Mouse (Mus musculus): Measurements from ENCODE around the gene Nkx6-1. TPM values are rescaled to one million over a fixed set of nuclear protein-coding genes. Genes with fewer than 3 reads are reported as not detected.

The Nkx6-1 gene
- polyA plus RNA-seq, 1 experiment from 2014 or later = not detected

DNA sequence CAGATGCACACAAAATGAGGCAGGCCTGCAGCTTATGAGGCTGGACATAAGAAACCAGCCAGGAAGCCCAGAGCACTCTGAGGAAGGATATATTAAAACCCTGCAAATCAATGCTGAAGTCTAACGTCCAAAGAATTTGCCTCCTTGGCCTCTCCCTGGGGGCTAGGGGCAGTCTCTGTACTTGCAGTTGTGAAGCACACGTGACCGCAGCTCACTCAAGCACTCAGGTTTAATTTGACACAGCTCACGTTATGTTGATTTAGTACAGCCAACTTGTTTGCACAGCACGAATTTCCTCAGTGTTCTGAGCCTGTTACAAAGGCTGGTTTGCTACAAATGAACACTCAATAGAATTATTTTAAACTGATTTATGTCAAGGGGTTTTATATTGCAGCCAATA is 18.5 kb upstream of the Nkx6-1 start:
- Histone ChIP-seq H3K9me3 (ENCODE audit: low read length) (no peaks in the 10 kb centered on the region), H3K4me2 (ENCODE audit: low read depth, low read length) (no peak overlapping the region), H3K9ac (replicated peaks) (no peak overlapping the region), H3K27me3 (ENCODE audit: insufficient read depth, low read length) (0 out of 2 replicates have a peak, but pooled peaks cover 3% of the 10 kb centered on the region), H3K27ac (ENCODE audit: low read depth) (no peak overlapping the region), H3K36me3 (replicated peaks; ENCODE audit: insufficient read depth, low read length) (no peaks in the 10 kb centered on the region), H3K4me3 (ENCODE audit: low read depth, low read length) (no peak overlapping the region), H3K4me1 (ENCODE audit: insufficient read depth) (no peaks in the 10 kb centered on the region)
- no peak for TF ChIP-seq CTCF (IDR thresholded peaks at IDR 0.05; ENCODE audit: low read depth)
- no peak for TF ChIP-seq EP300 (IDR thresholded peaks at IDR 0.05; ENCODE audit: low read depth)
- ATAC-seq (no peak), DNase-seq (no peak)
- WGBS (ENCODE audit: insufficient replicate concordance) = 50% methylated on average over 5 of the region's 5 CpGs

DNA sequence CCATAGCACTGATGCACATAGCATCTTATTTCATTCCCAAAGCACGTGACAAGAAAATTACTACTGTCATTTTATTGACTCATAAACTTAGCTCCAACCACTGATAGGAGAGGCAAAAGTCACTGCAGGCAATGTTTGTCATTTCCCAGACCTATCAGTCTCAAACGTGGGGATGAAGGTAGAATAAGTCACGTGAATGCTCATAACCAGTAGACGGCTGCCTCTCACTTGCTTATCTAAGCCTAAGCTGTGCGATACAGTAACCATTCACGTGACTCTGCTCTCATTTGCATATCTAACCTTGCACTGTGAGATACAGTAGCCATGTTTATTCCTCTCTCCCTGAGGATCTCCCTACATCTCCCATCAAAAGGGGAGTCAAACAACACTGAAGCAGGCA is 15.5 kb upstream of the Nkx6-1 start:
- Histone ChIP-seq H3K27ac (ENCODE audit: low read depth) (no peak overlapping the region), H3K4me1 (ENCODE audit: insufficient read depth) (no peaks in the 10 kb centered on the region), H3K4me2 (ENCODE audit: low read depth, low read length) (no peak overlapping the region), H3K9ac (replicated peaks) (no peak overlapping the region), H3K36me3 (replicated peaks; ENCODE audit: insufficient read depth, low read length) (no peaks in the 10 kb centered on the region), H3K9me3 (ENCODE audit: low read length) (no peaks in the 10 kb centered on the region), H3K4me3 (ENCODE audit: low read depth, low read length) (no peak overlapping the region), H3K27me3 (ENCODE audit: insufficient read depth, low read length) (no peaks in the 10 kb centered on the region)
- no peak for TF ChIP-seq CTCF (IDR thresholded peaks at IDR 0.05; ENCODE audit: low read depth)
- TF ChIP-seq EP300 (IDR thresholded peaks at IDR 0.05; ENCODE audit: low read depth) = no peak
- 62% methylated on average over 6 of the region's 6 CpGs for WGBS (ENCODE audit: insufficient replicate concordance)
- DNase-seq = no peak
- no peak for ATAC-seq

DNA sequence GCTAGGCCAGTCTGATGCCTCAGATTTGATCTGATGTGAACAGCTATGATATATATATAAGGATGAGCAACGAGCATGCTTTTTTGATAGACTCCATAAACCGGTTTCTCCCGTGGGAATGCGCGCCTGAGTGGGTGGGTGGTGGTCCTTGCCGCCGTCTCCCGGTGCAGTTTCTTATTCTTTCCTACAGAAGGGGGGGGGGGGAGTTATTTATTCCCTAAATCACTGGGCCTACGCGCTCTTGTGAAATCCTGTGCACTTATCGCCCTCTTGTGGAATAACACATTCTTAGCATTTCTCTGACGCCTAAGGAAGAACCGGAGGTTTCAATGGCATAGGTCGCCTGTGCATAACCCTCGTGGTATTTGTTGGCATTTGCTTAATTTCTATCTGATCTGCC is 4.6 kb upstream of the Nkx6-1 start:
- no peaks in the 10 kb centered on the region for H3K9me3 ChIP-seq (ENCODE audit: low read length)
- DNase-seq = peak; percentile 21
- no peak overlapping the region for H3K4me3 ChIP-seq (ENCODE audit: low read depth, low read length)
- H3K27me3 ChIP-seq (ENCODE audit: insufficient read depth, low read length) = peaks cover 54% of the 10 kb centered on the region
- H3K4me2 ChIP-seq (ENCODE audit: low read depth, low read length) = no peak overlapping the region
- H3K4me1 ChIP-seq (ENCODE audit: insufficient read depth) = peaks cover 12% of the 10 kb centered on the region
- no peaks in the 10 kb centered on the region for H3K36me3 ChIP-seq (replicated peaks; ENCODE audit: insufficient read depth, low read length)
- 3% methylated on average over 15 of the region's 15 CpGs for WGBS (ENCODE audit: insufficient replicate concordance)
- H3K9ac ChIP-seq (replicated peaks) = no peak overlapping the region
- no peak overlapping the region for H3K27ac ChIP-seq (ENCODE audit: low read depth)
- TF ChIP-seq CTCF (IDR thresholded peaks at IDR 0.05; ENCODE audit: low read depth) (peak; percentile 73), EP300 (IDR thresholded peaks at IDR 0.05; ENCODE audit: low read depth) (no peak)
- ATAC-seq = no peak

DNA sequence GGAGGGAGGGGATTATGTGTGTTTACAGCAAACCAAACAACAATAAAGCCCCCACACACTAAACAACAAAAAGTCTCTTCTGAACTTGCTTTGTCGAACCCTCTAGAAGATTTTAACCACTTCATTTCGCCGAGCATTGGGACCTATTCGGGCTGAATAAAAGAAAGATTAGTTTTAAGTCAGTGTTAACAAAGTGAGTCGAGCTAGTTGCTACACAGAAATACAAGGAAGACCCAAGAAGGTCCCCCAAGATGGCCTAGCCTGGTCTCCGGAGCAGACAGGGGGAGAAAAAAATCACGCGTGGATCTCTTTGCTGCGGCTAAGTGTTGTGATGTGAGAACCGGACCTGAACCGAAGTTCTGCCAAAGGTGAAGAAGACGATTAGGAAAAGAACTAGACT is 3.7 kb upstream of the Nkx6-1 start:
- no peaks in the 10 kb centered on the region for H3K9me3 ChIP-seq (ENCODE audit: low read length)
- H3K27ac ChIP-seq (ENCODE audit: low read depth) = no peak overlapping the region
- H3K4me2 ChIP-seq (ENCODE audit: low read depth, low read length) = no peak overlapping the region
- no peak for TF ChIP-seq CTCF (IDR thresholded peaks at IDR 0.05; ENCODE audit: low read depth)
- no peak for TF ChIP-seq EP300 (IDR thresholded peaks at IDR 0.05; ENCODE audit: low read depth)
- peaks cover 15% of the 10 kb centered on the region for H3K4me1 ChIP-seq (ENCODE audit: insufficient read depth)
- H3K4me3 ChIP-seq (ENCODE audit: low read depth, low read length) = no peak overlapping the region
- WGBS (ENCODE audit: insufficient replicate concordance) = 9% methylated on average over 12 of the region's 12 CpGs
- no peaks in the 10 kb centered on the region for H3K36me3 ChIP-seq (replicated peaks; ENCODE audit: insufficient read depth, low read length)
- no peak overlapping the region for H3K9ac ChIP-seq (replicated peaks)
- H3K27me3 ChIP-seq (ENCODE audit: insufficient read depth, low read length) = peaks cover 63% of the 10 kb centered on the region
- no peak for DNase-seq
- no peak for ATAC-seq

DNA sequence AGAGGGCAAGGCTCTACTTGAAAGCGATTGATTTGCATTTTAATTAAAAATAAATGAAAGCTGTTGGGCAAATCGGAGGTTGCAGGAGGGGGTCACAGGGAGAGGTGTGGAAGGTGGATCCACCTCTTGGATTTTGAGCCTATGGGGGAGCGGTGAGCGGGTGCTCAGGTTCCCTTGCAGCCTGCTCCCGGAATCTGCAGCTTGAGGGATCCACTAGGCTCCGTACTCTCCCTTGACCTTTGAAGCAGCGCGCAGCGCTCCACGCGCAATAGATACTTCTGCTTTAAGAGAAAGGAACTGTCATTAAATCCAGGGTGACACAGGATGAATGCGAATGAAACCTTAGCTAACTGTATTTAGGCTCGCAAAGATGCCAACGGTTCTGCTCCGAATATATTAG is 3.2 kb upstream of the Nkx6-1 start:
- Histone ChIP-seq H3K9ac (replicated peaks) (no peak overlapping the region), H3K27me3 (ENCODE audit: insufficient read depth, low read length) (peaks cover 67% of the 10 kb centered on the region), H3K27ac (ENCODE audit: low read depth) (no peak overlapping the region), H3K9me3 (ENCODE audit: low read length) (no peaks in the 10 kb centered on the region), H3K4me3 (ENCODE audit: low read depth, low read length) (no peak overlapping the region), H3K4me1 (ENCODE audit: insufficient read depth) (peaks cover 15% of the 10 kb centered on the region), H3K36me3 (replicated peaks; ENCODE audit: insufficient read depth, low read length) (no peaks in the 10 kb centered on the region), H3K4me2 (ENCODE audit: low read depth, low read length) (no peak overlapping the region)
- DNase-seq (no peak), ATAC-seq (no peak)
- no peak for TF ChIP-seq CTCF (IDR thresholded peaks at IDR 0.05; ENCODE audit: low read depth)
- TF ChIP-seq EP300 (IDR thresholded peaks at IDR 0.05; ENCODE audit: low read depth) = no peak
- 2% methylated on average over 15 of the region's 15 CpGs for WGBS (ENCODE audit: insufficient replicate concordance)

DNA sequence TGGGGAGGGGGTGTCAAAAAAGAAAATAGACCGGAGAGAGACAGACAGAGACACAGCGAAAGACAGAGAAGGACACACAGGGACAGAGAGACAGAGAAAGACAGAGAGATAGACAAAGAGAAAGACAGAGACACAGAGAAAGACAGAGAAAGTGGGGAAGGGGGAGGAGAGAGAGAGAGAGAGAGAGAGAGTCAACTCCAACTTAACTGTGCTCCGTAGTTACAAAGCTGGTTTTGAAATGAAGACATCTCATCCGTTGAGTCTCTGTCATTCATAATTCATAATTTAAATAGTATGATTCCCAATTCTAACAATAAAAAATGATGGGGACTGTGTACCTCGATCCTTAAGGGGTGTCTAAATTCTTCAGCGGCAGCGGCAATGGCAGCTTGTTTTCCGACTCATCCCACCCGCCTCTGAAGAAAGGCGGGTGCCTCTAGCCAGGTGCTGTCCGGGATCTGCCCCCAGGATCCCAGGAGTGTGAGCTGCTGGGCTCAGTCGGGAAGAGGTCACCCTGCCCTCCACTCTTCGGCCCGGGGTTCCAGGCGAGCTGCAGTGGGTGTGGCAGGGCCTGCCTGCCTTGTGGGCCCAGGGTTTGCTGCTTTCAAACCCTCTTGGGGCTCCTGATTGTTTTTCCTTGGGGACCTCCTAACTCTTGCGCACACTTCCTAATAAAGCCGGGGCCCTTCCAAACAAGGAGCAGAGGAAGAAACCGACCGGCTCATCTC is 2.6 kb upstream of the Nkx6-1 start:
- Histone ChIP-seq H3K4me2 (ENCODE audit: low read depth, low read length) (no peak overlapping the region), H3K9me3 (ENCODE audit: low read length) (no peaks in the 10 kb centered on the region), H3K4me3 (ENCODE audit: low read depth, low read length) (no peak overlapping the region), H3K4me1 (ENCODE audit: insufficient read depth) (peaks cover 15% of the 10 kb centered on the region), H3K36me3 (replicated peaks; ENCODE audit: insufficient read depth, low read length) (no peaks in the 10 kb centered on the region), H3K9ac (replicated peaks) (no peak overlapping the region), H3K27ac (ENCODE audit: low read depth) (no peak overlapping the region), H3K27me3 (ENCODE audit: insufficient read depth, low read length) (peaks cover 73% of the 10 kb centered on the region)
- ATAC-seq (no peak), DNase-seq (no peak)
- no peak for TF ChIP-seq EP300 (IDR thresholded peaks at IDR 0.05; ENCODE audit: low read depth)
- no peak for TF ChIP-seq CTCF (IDR thresholded peaks at IDR 0.05; ENCODE audit: low read depth)
- 1% methylated on average over 19 of the region's 19 CpGs for WGBS (ENCODE audit: insufficient replicate concordance)
